Mouse (Mus musculus): ENCODE results near the gene Plekhh1. TPM values are rescaled to one million over a fixed set of nuclear protein-coding genes. Genes with fewer than 3 reads are reported as not detected.

The Plekhh1 gene
- polyA plus RNA-seq, 1 experiment from 2014 or later: 4.3 TPM

GRCm38 (mm10) chr12:79097106-79097752 lies 68.3 kb downstream of the Plekhh1 start:
- no peak overlapping the region for H3K4me3 ChIP-seq
- no peaks in the 10 kb centered on the region for H3K9me3 ChIP-seq
- H3K27me3 ChIP-seq (replicated peaks; ENCODE audit: low read depth, poor library complexity, severe bottlenecking): 0 out of 2 replicates have a peak, but pooled peaks cover 3% of the 10 kb centered on the region
- WGBS: 66% methylated on average over 3 of the region's 3 CpGs
- peak; percentile 17 for DNase-seq (ENCODE audit: low spot score)
- H3K27ac ChIP-seq (replicated peaks): no peak overlapping the region
- no peaks in the 10 kb centered on the region for H3K36me3 ChIP-seq (replicated peaks)
- H3K4me1 ChIP-seq: peaks cover 5% of the 10 kb centered on the region; the same call in 1 of the 2 replicates

DNA sequence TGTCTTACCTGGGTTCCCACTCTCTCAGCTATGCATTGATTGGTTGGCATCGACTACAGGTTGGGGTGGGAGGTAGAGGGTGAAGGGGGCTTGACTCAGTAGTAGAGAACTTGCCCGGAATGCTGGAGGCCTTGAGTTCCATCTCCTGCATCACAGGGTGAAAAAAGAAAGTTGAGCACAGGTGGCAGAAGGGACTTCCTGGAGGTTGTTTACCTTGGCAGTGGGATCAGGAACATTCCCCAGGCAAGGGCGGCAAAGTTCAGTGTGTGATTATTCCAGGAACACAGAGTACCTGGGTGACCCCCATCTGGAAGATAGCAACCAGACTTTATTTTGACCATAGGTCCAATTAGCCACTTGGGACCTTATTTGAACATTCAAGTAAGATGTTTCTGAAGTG lies 74.8 kb downstream of the Plekhh1 start:
- Histone ChIP-seq H3K36me3 (replicated peaks) (no peaks in the 10 kb centered on the region), H3K27ac (replicated peaks) (no peak overlapping the region), H3K4me3 (no peak overlapping the region), H3K27me3 (replicated peaks; ENCODE audit: low read depth, poor library complexity, severe bottlenecking) (0 out of 2 replicates have a peak, but pooled peaks cover 3% of the 10 kb centered on the region), H3K9me3 (no peaks in the 10 kb centered on the region), H3K4me1 (peaks cover 5% of the 10 kb centered on the region; the same call in 1 of the 2 replicates)
- WGBS: 88% methylated on average over 3 of the region's 3 CpGs
- DNase-seq (ENCODE audit: low spot score): no peak

DNA sequence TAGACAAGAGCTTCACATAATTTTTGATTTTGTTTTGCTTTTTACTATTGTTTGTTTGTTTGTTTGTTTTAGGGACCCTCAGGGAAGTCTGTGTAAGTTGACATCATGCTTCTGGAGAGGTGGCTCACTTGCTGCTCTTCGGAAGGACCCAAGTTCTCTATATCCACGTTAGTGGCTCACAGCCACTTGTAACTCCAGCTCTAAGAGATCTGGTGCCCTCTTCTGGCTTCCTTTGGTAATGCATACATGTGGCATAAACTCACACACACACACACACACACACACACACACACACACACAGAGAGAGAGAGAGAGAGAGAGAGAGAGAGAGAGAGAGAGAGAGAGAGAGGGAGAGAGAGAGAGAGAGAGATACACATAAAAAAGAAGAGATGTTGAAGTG lies 75.6 kb downstream of the Plekhh1 start:
- H3K27me3 ChIP-seq (replicated peaks; ENCODE audit: low read depth, poor library complexity, severe bottlenecking): 0 out of 2 replicates have a peak, but pooled peaks cover 3% of the 10 kb centered on the region
- H3K4me1 ChIP-seq: peaks cover 5% of the 10 kb centered on the region; the same call in 1 of the 2 replicates
- H3K36me3 ChIP-seq (replicated peaks): no peaks in the 10 kb centered on the region
- H3K4me3 ChIP-seq: no peak overlapping the region
- 66% methylated on average over 2 of the region's 2 CpGs for WGBS
- H3K9me3 ChIP-seq: no peaks in the 10 kb centered on the region
- DNase-seq (ENCODE audit: low spot score): no peak
- no peak overlapping the region for H3K27ac ChIP-seq (replicated peaks)

GRCm38 (mm10) chr12:79105312-79105711 lies 76.3 kb downstream of the Plekhh1 start:
- H3K36me3 ChIP-seq (replicated peaks): no peaks in the 10 kb centered on the region
- 86% methylated on average over 5 of the region's 5 CpGs for WGBS

DNA sequence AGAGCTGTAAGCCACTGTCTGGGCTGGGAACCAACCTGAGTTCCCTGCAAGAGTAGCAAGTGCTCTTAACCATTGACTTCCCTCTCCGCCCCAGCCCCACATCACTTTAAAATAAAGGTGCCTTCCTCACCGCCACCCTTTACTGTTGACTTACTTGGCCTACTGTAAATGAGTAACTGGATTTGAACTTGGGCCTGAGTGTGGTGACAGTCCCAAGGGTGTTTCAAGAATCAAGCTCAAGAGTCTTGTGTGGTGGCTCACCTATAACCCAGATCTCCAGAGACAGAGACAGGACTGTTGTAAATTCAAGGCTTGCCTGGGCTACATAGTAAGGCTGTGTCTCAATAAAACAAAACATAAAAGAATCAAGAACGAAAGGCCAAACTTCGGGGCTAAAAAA lies 90.0 kb downstream of the Plekhh1 start:
- WGBS: 90% methylated on average over 4 of the region's 4 CpGs
- H3K27ac ChIP-seq (replicated peaks): no peak overlapping the region
- no peaks in the 10 kb centered on the region for H3K9me3 ChIP-seq
- H3K4me1 ChIP-seq: no peaks in the 10 kb centered on the region
- H3K36me3 ChIP-seq (replicated peaks): no peaks in the 10 kb centered on the region
- no peak overlapping the region for H3K4me3 ChIP-seq
- H3K27me3 ChIP-seq (replicated peaks; ENCODE audit: low read depth, poor library complexity, severe bottlenecking): no peaks in the 10 kb centered on the region
- no peak for DNase-seq (ENCODE audit: low spot score)

More at GRCm38 (mm10) chr12:79105312-79105711, 76.3 kb downstream of the Plekhh1 start:
- DNase-seq (ENCODE audit: low spot score): no peak
- no peaks in the 10 kb centered on the region for H3K9me3 ChIP-seq
- no peak overlapping the region for H3K4me3 ChIP-seq
- H3K27me3 ChIP-seq (replicated peaks; ENCODE audit: low read depth, poor library complexity, severe bottlenecking): 0 out of 2 replicates have a peak, but pooled peaks cover 3% of the 10 kb centered on the region
- no peak overlapping the region for H3K27ac ChIP-seq (replicated peaks)
- peaks cover 5% of the 10 kb centered on the region; the same call in 1 of the 2 replicates for H3K4me1 ChIP-seq

DNA sequence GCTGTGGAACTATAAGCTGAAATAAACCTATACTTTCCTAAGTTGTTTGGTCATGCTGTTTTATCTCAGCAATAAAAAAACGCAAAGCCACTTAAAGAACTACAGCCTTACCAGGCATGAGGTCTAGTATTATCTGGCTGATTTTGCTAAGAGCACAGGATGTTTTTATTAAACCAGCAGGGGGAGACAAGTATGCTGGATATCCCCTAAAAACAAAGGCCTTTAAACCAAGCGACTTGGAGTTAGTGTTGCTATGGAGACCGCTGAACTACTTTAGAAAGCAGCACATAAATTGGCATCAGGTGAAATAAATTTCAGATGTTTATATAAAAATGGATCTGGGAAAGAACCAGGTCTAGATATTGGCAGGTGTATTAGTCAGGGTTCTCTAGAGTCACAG lies 93.9 kb downstream of the Plekhh1 start:
- no peak overlapping the region for H3K4me3 ChIP-seq
- 36% methylated on average over 3 of the region's 3 CpGs for WGBS
- no peaks in the 10 kb centered on the region for H3K36me3 ChIP-seq (replicated peaks)
- H3K27me3 ChIP-seq (replicated peaks; ENCODE audit: low read depth, poor library complexity, severe bottlenecking): no peaks in the 10 kb centered on the region
- H3K4me1 ChIP-seq: no peaks in the 10 kb centered on the region
- no peaks in the 10 kb centered on the region for H3K9me3 ChIP-seq
- no peak overlapping the region for H3K27ac ChIP-seq (replicated peaks)
- DNase-seq (ENCODE audit: low spot score): no peak

DNA sequence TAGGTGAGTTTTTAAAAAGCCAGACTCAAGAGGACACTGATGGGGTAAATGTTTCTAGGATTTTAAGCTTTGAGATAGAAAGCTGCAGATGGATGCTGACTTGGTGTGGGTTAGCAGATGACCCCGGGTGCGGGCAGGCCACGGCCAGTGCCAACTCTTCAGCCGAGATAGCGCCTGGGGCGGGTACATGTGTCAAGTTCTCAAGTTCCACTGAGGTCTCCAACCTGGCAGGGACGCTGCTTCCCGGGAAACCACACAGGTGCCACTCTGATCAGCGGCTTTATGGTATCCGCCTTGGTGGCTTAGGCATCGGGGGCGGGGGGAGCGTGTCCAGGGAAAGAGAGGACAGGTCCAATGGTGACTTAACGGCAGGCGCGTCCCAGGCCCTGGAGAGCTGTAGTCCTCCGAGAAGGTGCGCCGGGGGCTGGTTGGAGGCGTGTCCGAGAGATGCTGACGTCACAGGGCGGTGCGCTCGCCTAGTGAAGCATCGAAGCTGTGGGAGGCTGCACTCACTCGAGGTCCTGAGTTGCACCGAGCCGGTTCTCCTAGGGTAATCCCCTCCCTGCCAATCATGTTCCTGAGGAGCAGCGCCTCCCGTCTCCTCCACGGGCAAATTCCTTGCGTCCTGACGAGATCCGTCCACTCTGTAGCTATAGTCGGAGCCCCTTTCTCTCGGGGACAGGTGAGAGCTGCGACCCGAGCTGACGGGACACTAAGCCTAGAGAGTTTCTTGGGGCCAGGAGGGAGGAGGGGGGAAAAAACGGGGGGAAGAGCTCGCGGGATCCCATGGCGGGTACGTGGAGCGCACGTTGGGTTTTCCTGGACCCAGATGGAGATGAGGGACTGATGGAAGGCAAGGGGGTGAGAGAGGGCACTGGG lies 101.6 kb downstream of the Plekhh1 start, which contains the start of gene Arg2:
Gene Arg2 (plus strand): TSS at position 479 of the 879 bp plus-strand sequence.
- DNase-seq (ENCODE audit: low spot score): peak; percentile 87
- Histone ChIP-seq H3K27ac (replicated peaks) (no peak within 1 kb of the TSS; the same call in 1 of the 2 replicates), H3K9me3 (no peaks in the 10 kb centered on the region), H3K4me1 (peaks cover 25% of the 10 kb centered on the region), H3K4me3 (peak within 1 kb of the TSS; percentile 64), H3K36me3 (replicated peaks) (no peaks in the 10 kb centered on the region), H3K27me3 (replicated peaks; ENCODE audit: low read depth, poor library complexity, severe bottlenecking) (peaks cover 44% of the 10 kb centered on the region)
- WGBS: under 1% methylated on average over 47 of the region's 47 CpGs

Other genes with a start within 250 kb of the Plekhh1 start
- 67.7 and 67.9 TPM in 2 replicates for gene Atp6v1d, start 167.5 kb upstream of the Plekhh1 start, polyA plus RNA-seq (2016; fragmentation: Nextera tagmentation; extraction: Ambion mirVana)
- 310 and 316 TPM in 2 replicates for gene Eif2s1, start 167.3 kb upstream of the Plekhh1 start, polyA plus RNA-seq (2016; fragmentation: Nextera tagmentation; extraction: Ambion mirVana)
- gene Plek2, start 122.2 kb upstream of the Plekhh1 start, polyA plus RNA-seq (2016; fragmentation: Nextera tagmentation; extraction: Ambion mirVana): 2.1 and 3.2 TPM in 2 replicates
- gene Tmem229b, start 21.5 kb upstream of the Plekhh1 start, polyA plus RNA-seq (2016; fragmentation: Nextera tagmentation; extraction: Ambion mirVana): 3.5 and 3.8 TPM in 2 replicates
- gene Pigh, start 60.5 kb downstream of the Plekhh1 start, polyA plus RNA-seq (2016; fragmentation: Nextera tagmentation; extraction: Ambion mirVana): 32.7 and 33.4 TPM in 2 replicates
- 2.9 and 3.5 TPM in 2 replicates for gene Arg2, start 101.6 kb downstream of the Plekhh1 start, polyA plus RNA-seq (2016; fragmentation: Nextera tagmentation; extraction: Ambion mirVana)
- gene Vti1b, start 143.5 kb downstream of the Plekhh1 start, polyA plus RNA-seq (2016; fragmentation: Nextera tagmentation; extraction: Ambion mirVana): 90.8 and 93.5 TPM in 2 replicates
- 20.7 and 24.1 TPM in 2 replicates for gene Rdh11, start 163.1 kb downstream of the Plekhh1 start, polyA plus RNA-seq (2016; fragmentation: Nextera tagmentation; extraction: Ambion mirVana)
- 1.0 and 1.8 TPM in 2 replicates for gene Rdh12, start 179.8 kb downstream of the Plekhh1 start, polyA plus RNA-seq (2016; fragmentation: Nextera tagmentation; extraction: Ambion mirVana)

Data from embryonic facial prominence, embryonic 10.5 days (tissue).